Mouse (Mus musculus): ENCODE measurements around the gene Ciz1. TPM values are rescaled to one million over a fixed set of nuclear protein-coding genes. Genes with fewer than 3 reads are reported as not detected.

Gene Ciz1
- polyA plus RNA-seq, 1 experiment from 2014 or later: 38.4 TPM

GRCm38 (mm10) chr2:32413936-32414335 lies 61.8 kb downstream of the Ciz1 start:
- Histone ChIP-seq H3K9ac (ENCODE audit: low read length) (no peak overlapping the region), H3K36me3 (ENCODE audit: control insufficient read depth, insufficient read depth) (peaks cover 27% of the 10 kb centered on the region), H3K4me3 (ENCODE audit: low read length) (no peak overlapping the region), H3K27me3 (ENCODE audit: control insufficient read depth, insufficient read depth, low read length) (no peaks in the 10 kb centered on the region), H3K4me2 (ENCODE audit: low read depth, low read length) (no peak overlapping the region), H3K4me1 (ENCODE audit: control insufficient read depth, insufficient read depth, low read length) (no peaks in the 10 kb centered on the region), H3K27ac (ENCODE audit: low read length) (no peak overlapping the region), H3K9me3 (replicated peaks; ENCODE audit: control insufficient read depth, low read length) (no peaks in the 10 kb centered on the region)
- ATAC-seq (replicated peaks; ENCODE audit: extremely low read depth, insufficient read depth, low FRiP score): no peak
- 37% methylated on average over 5 of the region's 5 CpGs for whole genome bisulfite sequencing

GRCm38 (mm10) chr2:32415801-32416200 lies 63.7 kb downstream of the Ciz1 start:
- H3K27ac ChIP-seq (ENCODE audit: low read length): no peak overlapping the region
- 94% methylated on average over 12 of the region's 12 CpGs for WGBS
- H3K4me1 ChIP-seq (ENCODE audit: control insufficient read depth, insufficient read depth, low read length): peaks cover 4% of the 10 kb centered on the region; the same call in 1 of the 2 replicates
- ATAC-seq (replicated peaks; ENCODE audit: extremely low read depth, insufficient read depth, low FRiP score): no peak
- peaks cover 35% of the 10 kb centered on the region for H3K36me3 ChIP-seq (ENCODE audit: control insufficient read depth, insufficient read depth)
- H3K9me3 ChIP-seq (replicated peaks; ENCODE audit: control insufficient read depth, low read length): no peaks in the 10 kb centered on the region
- no peak overlapping the region for H3K4me2 ChIP-seq (ENCODE audit: low read depth, low read length)
- H3K4me3 ChIP-seq (ENCODE audit: low read length): no peak overlapping the region
- no peak overlapping the region for H3K9ac ChIP-seq (ENCODE audit: low read length)
- H3K27me3 ChIP-seq (ENCODE audit: control insufficient read depth, insufficient read depth, low read length): no peaks in the 10 kb centered on the region

GRCm38 (mm10) chr2:32416556-32416955 lies 64.4 kb downstream of the Ciz1 start:
- Histone ChIP-seq H3K4me1 (ENCODE audit: control insufficient read depth, insufficient read depth, low read length) (peaks cover 4% of the 10 kb centered on the region; the same call in 1 of the 2 replicates), H3K4me3 (ENCODE audit: low read length) (no peak overlapping the region), H3K9ac (ENCODE audit: low read length) (no peak overlapping the region), H3K27me3 (ENCODE audit: control insufficient read depth, insufficient read depth, low read length) (no peaks in the 10 kb centered on the region), H3K9me3 (replicated peaks; ENCODE audit: control insufficient read depth, low read length) (no peaks in the 10 kb centered on the region), H3K4me2 (ENCODE audit: low read depth, low read length) (no peak overlapping the region), H3K36me3 (ENCODE audit: control insufficient read depth, insufficient read depth) (peaks cover 35% of the 10 kb centered on the region), H3K27ac (ENCODE audit: low read length) (no peak overlapping the region)
- 80% methylated on average over 2 of the region's 2 CpGs for WGBS
- ATAC-seq (replicated peaks; ENCODE audit: extremely low read depth, insufficient read depth, low FRiP score): no peak

- ATAC-seq (replicated peaks; ENCODE audit: extremely low read depth, insufficient read depth, low FRiP score): no peak
- Histone ChIP-seq H3K4me2 (ENCODE audit: low read depth, low read length) (no peak overlapping the region), H3K27me3 (ENCODE audit: control insufficient read depth, insufficient read depth, low read length) (no peaks in the 10 kb centered on the region), H3K4me1 (ENCODE audit: control insufficient read depth, insufficient read depth, low read length) (peaks cover 5% of the 10 kb centered on the region), H3K9ac (ENCODE audit: low read length) (no peak overlapping the region), H3K36me3 (ENCODE audit: control insufficient read depth, insufficient read depth) (peaks cover 35% of the 10 kb centered on the region), H3K4me3 (ENCODE audit: low read length) (no peak overlapping the region), H3K9me3 (replicated peaks; ENCODE audit: control insufficient read depth, low read length) (no peaks in the 10 kb centered on the region), H3K27ac (ENCODE audit: low read length) (no peak overlapping the region)
- 87% methylated on average over 8 of the region's 8 CpGs for WGBS
Measured at GRCm38 (mm10) chr2:32417486-32417885, 65.4 kb downstream of the Ciz1 start.

GRCm38 (mm10) chr2:32418430-32419151 lies 66.5 kb downstream of the Ciz1 start:
- no peak overlapping the region for H3K9ac ChIP-seq (ENCODE audit: low read length)
- peaks cover 16% of the 10 kb centered on the region for H3K4me1 ChIP-seq (ENCODE audit: control insufficient read depth, insufficient read depth, low read length)
- peaks cover 35% of the 10 kb centered on the region for H3K36me3 ChIP-seq (ENCODE audit: control insufficient read depth, insufficient read depth)
- WGBS: 78% methylated on average over 12 of the region's 12 CpGs
- H3K4me2 ChIP-seq (ENCODE audit: low read depth, low read length): no peak overlapping the region
- no peak overlapping the region for H3K27ac ChIP-seq (ENCODE audit: low read length)
- no peak for ATAC-seq (replicated peaks; ENCODE audit: extremely low read depth, insufficient read depth, low FRiP score)
- no peaks in the 10 kb centered on the region for H3K27me3 ChIP-seq (ENCODE audit: control insufficient read depth, insufficient read depth, low read length)
- no peaks in the 10 kb centered on the region for H3K9me3 ChIP-seq (replicated peaks; ENCODE audit: control insufficient read depth, low read length)
- no peak overlapping the region for H3K4me3 ChIP-seq (ENCODE audit: low read length)

DNA sequence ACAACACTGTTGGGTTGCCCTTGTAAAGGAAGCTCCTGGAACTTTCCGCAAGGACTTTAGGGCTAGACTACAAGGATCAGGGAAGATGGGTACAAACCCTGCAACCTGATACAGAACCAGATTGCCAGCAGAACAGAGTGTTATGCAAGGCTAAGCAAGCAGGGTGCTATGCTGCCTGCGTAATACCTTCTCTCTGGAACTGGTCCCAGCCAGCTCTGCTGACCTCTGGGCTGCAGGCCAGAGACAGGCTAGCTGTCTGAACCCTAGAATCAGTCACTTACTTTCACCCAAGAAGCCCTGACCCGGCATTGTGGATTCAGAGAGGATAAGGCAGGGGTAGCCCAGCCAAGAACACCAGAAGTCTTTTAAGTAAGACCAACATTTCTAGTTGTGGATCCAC lies 67.2 kb downstream of the Ciz1 start:
- no peak overlapping the region for H3K4me2 ChIP-seq (ENCODE audit: low read depth, low read length)
- no peaks in the 10 kb centered on the region for H3K9me3 ChIP-seq (replicated peaks; ENCODE audit: control insufficient read depth, low read length)
- H3K27ac ChIP-seq (ENCODE audit: low read length): no peak overlapping the region
- 70% methylated on average over 3 of the region's 3 CpGs for WGBS
- H3K4me1 ChIP-seq (ENCODE audit: control insufficient read depth, insufficient read depth, low read length): peaks cover 21% of the 10 kb centered on the region
- ATAC-seq (replicated peaks; ENCODE audit: extremely low read depth, insufficient read depth, low FRiP score): no peak
- H3K4me3 ChIP-seq (ENCODE audit: low read length): no peak overlapping the region
- no peaks in the 10 kb centered on the region for H3K27me3 ChIP-seq (ENCODE audit: control insufficient read depth, insufficient read depth, low read length)
- H3K36me3 ChIP-seq (ENCODE audit: control insufficient read depth, insufficient read depth): peaks cover 35% of the 10 kb centered on the region
- no peak overlapping the region for H3K9ac ChIP-seq (ENCODE audit: low read length)

DNA sequence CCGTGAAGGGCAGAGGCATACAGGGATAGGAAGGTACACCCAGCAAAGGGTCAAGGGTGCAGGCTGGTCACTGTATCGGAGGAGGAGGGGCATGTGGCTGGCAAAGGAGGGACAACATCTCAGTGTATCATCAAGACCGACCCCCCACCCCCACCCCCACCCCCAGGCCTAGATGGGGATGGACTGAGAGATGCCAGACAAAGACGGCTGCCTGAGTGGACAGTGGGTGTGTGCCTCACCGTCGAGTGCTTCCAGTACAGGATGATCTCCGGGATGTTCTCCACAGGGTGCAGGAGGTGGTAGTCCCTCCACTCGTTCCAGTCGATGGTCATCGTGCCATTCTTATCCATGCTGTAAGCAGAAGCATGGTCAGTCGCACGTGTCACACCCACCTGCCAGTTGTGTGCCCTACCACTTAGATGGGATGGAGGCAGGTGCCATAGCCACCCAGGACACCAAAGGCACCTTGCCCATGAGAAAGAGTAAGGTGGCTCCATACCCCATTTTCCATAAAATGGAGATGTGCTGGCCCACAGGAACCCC lies 68.0 kb downstream of the Ciz1 start:
- WGBS: 86% methylated on average over 12 of the region's 12 CpGs
- Histone ChIP-seq H3K4me1 (ENCODE audit: control insufficient read depth, insufficient read depth, low read length) (peaks cover 28% of the 10 kb centered on the region), H3K9me3 (replicated peaks; ENCODE audit: control insufficient read depth, low read length) (no peaks in the 10 kb centered on the region), H3K9ac (ENCODE audit: low read length) (no peak overlapping the region), H3K27me3 (ENCODE audit: control insufficient read depth, insufficient read depth, low read length) (no peaks in the 10 kb centered on the region), H3K4me2 (ENCODE audit: low read depth, low read length) (no peak overlapping the region), H3K27ac (ENCODE audit: low read length) (no peak overlapping the region), H3K36me3 (ENCODE audit: control insufficient read depth, insufficient read depth) (peaks cover 35% of the 10 kb centered on the region), H3K4me3 (ENCODE audit: low read length) (no peak overlapping the region)
- no peak for ATAC-seq (replicated peaks; ENCODE audit: extremely low read depth, insufficient read depth, low FRiP score)

GRCm38 (mm10) chr2:32420647-32421046 lies 68.5 kb downstream of the Ciz1 start:
- 81% methylated on average over 6 of the region's 6 CpGs for WGBS
- peaks cover 28% of the 10 kb centered on the region for H3K4me1 ChIP-seq (ENCODE audit: control insufficient read depth, insufficient read depth, low read length)
- peaks cover 30% of the 10 kb centered on the region for H3K36me3 ChIP-seq (ENCODE audit: control insufficient read depth, insufficient read depth)

DNA sequence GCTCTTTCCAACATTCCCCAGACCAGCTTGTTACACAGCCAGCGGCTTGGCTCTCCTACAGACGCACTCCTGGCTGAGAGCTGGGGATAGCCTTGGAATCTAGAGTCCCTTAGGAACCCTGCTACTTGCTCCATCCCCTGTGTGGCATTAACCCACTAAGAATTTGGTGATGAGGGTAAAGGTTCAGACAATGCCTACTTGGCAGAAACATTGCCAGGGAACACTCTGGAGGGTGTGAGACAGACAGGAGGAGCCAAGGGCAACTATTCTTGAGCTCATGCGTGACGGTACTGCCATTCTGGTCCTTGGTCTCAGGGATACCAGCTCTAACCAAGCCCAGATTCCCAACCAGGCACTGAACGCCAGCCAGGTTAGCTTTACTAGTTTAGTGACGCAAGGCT lies 69.7 kb downstream of the Ciz1 start:
- H3K4me2 ChIP-seq (ENCODE audit: low read depth, low read length): no peak overlapping the region
- ATAC-seq (replicated peaks; ENCODE audit: extremely low read depth, insufficient read depth, low FRiP score): no peak
- no peak overlapping the region for H3K4me3 ChIP-seq (ENCODE audit: low read length)
- H3K4me1 ChIP-seq (ENCODE audit: control insufficient read depth, insufficient read depth, low read length): peaks cover 28% of the 10 kb centered on the region
- H3K27ac ChIP-seq (ENCODE audit: low read length): no peak overlapping the region
- peaks cover 19% of the 10 kb centered on the region for H3K36me3 ChIP-seq (ENCODE audit: control insufficient read depth, insufficient read depth)
- H3K27me3 ChIP-seq (ENCODE audit: control insufficient read depth, insufficient read depth, low read length): no peaks in the 10 kb centered on the region
- H3K9ac ChIP-seq (ENCODE audit: low read length): no peak overlapping the region
- WGBS: 88% methylated on average over 6 of the region's 6 CpGs
- H3K9me3 ChIP-seq (replicated peaks; ENCODE audit: control insufficient read depth, low read length): no peaks in the 10 kb centered on the region

More at GRCm38 (mm10) chr2:32420647-32421046, 68.5 kb downstream of the Ciz1 start:
- H3K27ac ChIP-seq (ENCODE audit: low read length): no peak overlapping the region
- no peaks in the 10 kb centered on the region for H3K27me3 ChIP-seq (ENCODE audit: control insufficient read depth, insufficient read depth, low read length)
- H3K4me2 ChIP-seq (ENCODE audit: low read depth, low read length): no peak overlapping the region
- no peak overlapping the region for H3K9ac ChIP-seq (ENCODE audit: low read length)
- H3K4me3 ChIP-seq (ENCODE audit: low read length): no peak overlapping the region
- no peak for ATAC-seq (replicated peaks; ENCODE audit: extremely low read depth, insufficient read depth, low FRiP score)
- no peaks in the 10 kb centered on the region for H3K9me3 ChIP-seq (replicated peaks; ENCODE audit: control insufficient read depth, low read length)

Data from heart, embryonic 16.5 days (tissue).